Mouse (Mus musculus) intestine, embryonic 14.5 days (tissue): ENCODE measurements around the gene Fam171a1. TPM values are rescaled to one million over a fixed set of nuclear protein-coding genes. Genes with fewer than 3 reads are reported as not detected.
A peak's percentile ranks its signal among the peaks of the same experiment; 100 is the strongest.

Experiments
- ATAC-seq: fragments of 200-750 bp; cut with Nextera tagmentation; replicated peaks from 2 replicates; pipeline ENCODE4 v1.8.0; 2017; ENCODE audit warnings: low read depth, moderate number of reproducible peaks, moderate TSS enrichment, moderate library complexity; ENCODE audit not compliant: low FRiP score, low TSS enrichment
- DNase-seq: peaks from one replicate; pipeline ENCODE4 v3.0.0-alpha.2; 2018; ENCODE audit warnings: low spot score
- H3K27ac ChIP-seq: fragments of 300-500 bp; sonication (generic); 2 replicates; pipeline ENCODE4 v1.5.1; 2014; ENCODE audit warnings: low read depth, mild to moderate bottlenecking, control low read depth
- H3K27me3 ChIP-seq: fragments of 300-500 bp; sonication (generic); replicated peaks from 2 replicates; pipeline ENCODE4 v1.6.1; 2014; ENCODE audit warnings: low read length, control low read depth; ENCODE audit not compliant: control insufficient read depth, insufficient read depth
- H3K36me3 ChIP-seq: fragments of 300-500 bp; sonication (generic); 2 replicates; pipeline ENCODE4 v1.6.1; 2014; ENCODE audit warnings: low read length, control low read depth; ENCODE audit not compliant: control insufficient read depth, insufficient read depth
- H3K4me1 ChIP-seq: fragments of 300-500 bp; sonication (generic); replicated peaks from 2 replicates; pipeline ENCODE4 v1.6.1; 2014; ENCODE audit warnings: low read length, control low read depth, mixed read lengths; ENCODE audit not compliant: control insufficient read depth, insufficient read depth
- H3K4me2 ChIP-seq: fragments of 300-500 bp; sonication (generic); 2 replicates; pipeline ENCODE4 v1.6.1; 2014; ENCODE audit warnings: low read length
- H3K4me3 ChIP-seq: fragments of 300-500 bp; sonication (generic); 2 replicates; pipeline ENCODE4 v1.5.1; 2014; ENCODE audit warnings: low read depth, low read length, control low read depth, mixed read lengths
- H3K9ac ChIP-seq: fragments of 300-500 bp; sonication (generic); 2 replicates; pipeline ENCODE4 v1.6.1; 2014; ENCODE audit warnings: mild to moderate bottlenecking, low read length
- H3K9me3 ChIP-seq: fragments of 300-500 bp; sonication (generic); 2 replicates; pipeline ENCODE4 v1.6.1; 2016; ENCODE audit warnings: low read length, control low read depth; ENCODE audit not compliant: control insufficient read depth
- WGBS: fragments of 180-500 bp; shearing (Covaris S2); extraction: QIAGEN DNeasy Blood & Tissue Kit; methylation state at CpG from one replicate; pipeline ENCODE4 v1.1.7; 2014; 5-methylcytosine and 5-hydroxymethylcytosine counted together
- polyA plus RNA-seq: library from polyadenylated mRNA; unstranded; fragments of >200 nt; fragmentation: Nextera tagmentation; extraction: Ambion mirVana; gene quantifications from 2 replicates; pipeline ENCODE4 v1.2.1, GENCODE M21; 2014

Fam171a1 gene
- polyA plus RNA-seq, 1 experiment from 2014 or later: 39.9 TPM

- Histone ChIP-seq H3K36me3 (peaks cover 10% of the 10 kb centered on the region), H3K4me2 (no peak overlapping the region), H3K4me3 (no peak overlapping the region), H3K9ac (no peak overlapping the region), H3K4me1 (no peaks in the 10 kb centered on the region), H3K9me3 (no peaks in the 10 kb centered on the region), H3K27ac (no peak overlapping the region), H3K27me3 (no peaks in the 10 kb centered on the region)
- WGBS: 3% methylated on average over 2 of the region's 2 CpGs
- DNase-seq (peak; percentile 62), ATAC-seq (peak; percentile 68)
These were observed 115.0 kb downstream of the Fam171a1 start for GRCm38 (mm10) chr2:3229060-3229459.

GRCm38 (mm10) chr2:3239255-3239654 is 125.2 kb downstream of the Fam171a1 start:
- H3K4me3 ChIP-seq: no peak overlapping the region
- no peak overlapping the region for H3K27ac ChIP-seq
- H3K4me1 ChIP-seq: no peaks in the 10 kb centered on the region
- H3K4me2 ChIP-seq: no peak overlapping the region
- no peaks in the 10 kb centered on the region for H3K27me3 ChIP-seq
- ATAC-seq: no peak
- no peaks in the 10 kb centered on the region for H3K9me3 ChIP-seq
- WGBS: 61% methylated on average over 5 of the region's 5 CpGs
- H3K9ac ChIP-seq: no peak overlapping the region
- no peaks in the 10 kb centered on the region for H3K36me3 ChIP-seq
- DNase-seq: peak; percentile 18

GRCm38 (mm10) chr2:3244251-3244650 is 130.2 kb downstream of the Fam171a1 start:
- ATAC-seq (no peak), DNase-seq (no peak)
- H3K27ac ChIP-seq: no peak overlapping the region
- 42% methylated on average over 3 of the region's 3 CpGs for WGBS
- no peaks in the 10 kb centered on the region for H3K36me3 ChIP-seq
- H3K4me1 ChIP-seq: no peaks in the 10 kb centered on the region
- H3K4me3 ChIP-seq: no peak overlapping the region
- no peaks in the 10 kb centered on the region for H3K27me3 ChIP-seq
- H3K9ac ChIP-seq: no peak overlapping the region
- no peak overlapping the region for H3K4me2 ChIP-seq
- H3K9me3 ChIP-seq: no peaks in the 10 kb centered on the region

GRCm38 (mm10) chr2:3251309-3251708 is 137.3 kb downstream of the Fam171a1 start:
- Histone ChIP-seq H3K4me3 (no peak overlapping the region), H3K4me1 (no peaks in the 10 kb centered on the region), H3K9ac (no peak overlapping the region), H3K9me3 (no peaks in the 10 kb centered on the region), H3K4me2 (no peak overlapping the region), H3K36me3 (no peaks in the 10 kb centered on the region), H3K27ac (no peak overlapping the region), H3K27me3 (no peaks in the 10 kb centered on the region)
- ATAC-seq (no peak), DNase-seq (no peak)
- WGBS: 84% methylated on average over 2 of the region's 2 CpGs

GRCm38 (mm10) chr2:3266466-3266865 is 152.4 kb downstream of the Fam171a1 start:
- Histone ChIP-seq H3K4me1 (no peaks in the 10 kb centered on the region), H3K9me3 (no peaks in the 10 kb centered on the region), H3K4me3 (no peak overlapping the region), H3K27ac (no peak overlapping the region), H3K9ac (no peak overlapping the region), H3K27me3 (no peaks in the 10 kb centered on the region), H3K36me3 (no peaks in the 10 kb centered on the region), H3K4me2 (no peak overlapping the region)
- WGBS: 86% methylated on average over 3 of the region's 3 CpGs
- ATAC-seq: no peak
- DNase-seq: no peak

- no peak overlapping the region for H3K4me3 ChIP-seq
These were observed 153.9 kb downstream of the Fam171a1 start for GRCm38 (mm10) chr2:3267879-3268278.

GRCm38 (mm10) chr2:3273349-3273748 is 159.3 kb downstream of the Fam171a1 start:
- no peak overlapping the region for H3K9ac ChIP-seq
- no peaks in the 10 kb centered on the region for H3K4me1 ChIP-seq
- DNase-seq (no peak), ATAC-seq (no peak)
- no peaks in the 10 kb centered on the region for H3K27me3 ChIP-seq
- H3K27ac ChIP-seq: no peak overlapping the region
- H3K4me2 ChIP-seq: no peak overlapping the region
- no peak overlapping the region for H3K4me3 ChIP-seq
- H3K36me3 ChIP-seq: no peaks in the 10 kb centered on the region
- H3K9me3 ChIP-seq: no peaks in the 10 kb centered on the region
- WGBS: 90% methylated on average over 2 of the region's 2 CpGs

More at GRCm38 (mm10) chr2:3267879-3268278, 153.9 kb downstream of the Fam171a1 start:
- ATAC-seq (no peak), DNase-seq (no peak)
- no peak overlapping the region for H3K4me2 ChIP-seq
- no peaks in the 10 kb centered on the region for H3K27me3 ChIP-seq
- no peak overlapping the region for H3K9ac ChIP-seq
- no peaks in the 10 kb centered on the region for H3K36me3 ChIP-seq
- 40% methylated on average over 3 of the region's 3 CpGs for WGBS
- no peak overlapping the region for H3K27ac ChIP-seq
- H3K4me1 ChIP-seq: no peaks in the 10 kb centered on the region
- H3K9me3 ChIP-seq: no peaks in the 10 kb centered on the region

GRCm38 (mm10) chr2:3276106-3276505 is 162.1 kb downstream of the Fam171a1 start:
- Histone ChIP-seq H3K36me3 (no peaks in the 10 kb centered on the region), H3K27ac (no peak overlapping the region), H3K27me3 (no peaks in the 10 kb centered on the region), H3K4me1 (no peaks in the 10 kb centered on the region), H3K4me3 (no peak overlapping the region), H3K4me2 (no peak overlapping the region), H3K9me3 (no peaks in the 10 kb centered on the region), H3K9ac (no peak overlapping the region)
- WGBS: 71% methylated on average over 2 of the region's 2 CpGs
- no peak for DNase-seq
- ATAC-seq: no peak
